In genomic region chr6:113668287-113669154, GRCm38 (mm10) we compare ENCODE assay signal across 8 mouse cellular contexts. TPM values are rescaled to one million over a fixed set of nuclear protein-coding genes. Genes with fewer than 3 reads are reported as not detected.
DNase-seq lines count a peak whose midpoint lies in the region; ATAC-seq and TF ChIP-seq lines count a peak whose summit lies in the region.

No protein-coding gene starts in this region.

- H3K9ac ChIP-seq in liver, postnatal 0 days (replicated peaks), result no peak overlapping the region
- no peak overlapping the region for H3K9ac ChIP-seq in midbrain, postnatal 0 days (replicated peaks; ENCODE audit: low read length, poor library complexity, severe bottlenecking)

- no peak for TF ChIP-seq CTCF in left cerebral cortex, adult 2 months (IDR thresholded peaks at IDR 0.05)
- TF ChIP-seq CTCF in liver, postnatal 0 days (IDR thresholded peaks at IDR 0.05; ENCODE audit: low read depth), result no peak
- TF ChIP-seq CTCF in midbrain, postnatal 0 days (IDR thresholded peaks at IDR 0.05), result no peak

- no peak; the same call in 1 of the 2 replicates for TF ChIP-seq EP300 in liver, postnatal 0 days (IDR thresholded peaks at IDR 0.05; ENCODE audit: low read depth)

- DNase-seq in left cerebral cortex, adult 2 months (ENCODE audit: extremely low spot score in 1 of 2, low spot score in 2 of 2), result no peak
- DNase-seq in left cerebral cortex, adult 18-20 months (ENCODE audit: low spot score in 2 of 2), result no peak
- DNase-seq in embryo, embryonic 11 days, result peak; percentile 51
- peak; percentile 93 for DNase-seq in induced T-regulatory cell, adult 2 months (ENCODE audit: low read depth)
- peak; percentile 63 for DNase-seq in liver, postnatal 0 days
- DNase-seq in spleen, postnatal 10 days (ENCODE audit: low spot score in 2 of 2), result peak; percentile 31 to 47
- no peak for DNase-seq in cerebellum, adult 11 months
- DNase-seq in midbrain, postnatal 0 days (ENCODE audit: low spot score), result no peak

- peaks cover 32% of the 10 kb centered on the region for H3K4me1 ChIP-seq in liver, postnatal 0 days (ENCODE audit: insufficient read depth)
- no peaks in the 10 kb centered on the region for H3K4me1 ChIP-seq in midbrain, postnatal 0 days (ENCODE audit: insufficient read depth, low read length)

- peak overlapping the region; percentile 56 for H3K4me2 ChIP-seq in liver, postnatal 0 days (ENCODE audit: low read depth, low read length)
- H3K4me2 ChIP-seq in midbrain, postnatal 0 days (ENCODE audit: low read depth, low read length, poor library complexity, severe bottlenecking), result no peak overlapping the region

- H3K36me3 ChIP-seq in liver, postnatal 0 days (replicated peaks; ENCODE audit: insufficient read depth, low read length), result peaks cover 13% of the 10 kb centered on the region; the same call in 1 of the 2 replicates
- no peaks in the 10 kb centered on the region for H3K36me3 ChIP-seq in midbrain, postnatal 0 days (ENCODE audit: insufficient read depth, low read length)

- peak overlapping the region; percentile 64 for H3K27ac ChIP-seq in left cerebral cortex, adult 2 months
- H3K27ac ChIP-seq in liver, postnatal 0 days (ENCODE audit: low read depth), result peak overlapping the region; percentile 82
- no peak overlapping the region for H3K27ac ChIP-seq in midbrain, postnatal 0 days (ENCODE audit: low read depth, low read length)

- H3K9me3 ChIP-seq in liver, postnatal 0 days (ENCODE audit: low read length), result no peaks in the 10 kb centered on the region
- no peaks in the 10 kb centered on the region for H3K9me3 ChIP-seq in midbrain, postnatal 0 days (ENCODE audit: low read length)

- WGBS in liver, postnatal 0 days (ENCODE audit: insufficient replicate concordance), result 10% methylated on average over 15 of the region's 15 CpGs
- 56% methylated on average over 15 of the region's 15 CpGs for WGBS in midbrain, postnatal 0 days

- H3K27me3 ChIP-seq in liver, postnatal 0 days (ENCODE audit: insufficient read depth, low read length), result no peaks in the 10 kb centered on the region
- H3K27me3 ChIP-seq in midbrain, postnatal 0 days (ENCODE audit: insufficient read depth, low read length), result no peaks in the 10 kb centered on the region

- intact Hi-C loops in left cerebral cortex, adult 2 months (cut with DNase I), result no loop called here

- peak; percentile 80 for ATAC-seq in liver, postnatal 0 days
- ATAC-seq in midbrain, postnatal 0 days (ENCODE audit: low FRiP score), result no peak

- no peak overlapping the region for H3K4me3 ChIP-seq in left cerebral cortex, adult 2 months
- H3K4me3 ChIP-seq in liver, postnatal 0 days (ENCODE audit: low read depth, low read length), result no peak overlapping the region
- H3K4me3 ChIP-seq in midbrain, postnatal 0 days (ENCODE audit: low read depth, low read length), result no peak overlapping the region

RNA-seq across cellular contexts. Expression of gene Tatdn2, which starts 28.3 kb away (rescaled TPM):
- 10 to 100 TPM; 71.4 to 72.8 TPM for total RNA-seq in left cerebral cortex, adult 2 months (2021)
- total RNA-seq in left cerebral cortex, adult 18-20 months (2021), result 10 to 100 TPM; 70.1 to 80.2 TPM
- polyA plus RNA-seq in liver, postnatal 0 days (2015; fragmentation: Nextera tagmentation; extraction: Ambion mirVana), result 0.62 and 0.83 TPM in 2 replicates
- total RNA-seq in midbrain, postnatal 0 days (2014; rRNA removed), result 63.4 and 72.7 TPM in 2 replicates
- polyA plus RNA-seq in midbrain, postnatal 0 days (2015; fragmentation: Nextera tagmentation; extraction: Ambion mirVana), result 1.2 and 1.5 TPM in 2 replicates

RNA-seq across cellular contexts. Expression of gene Irak2, which starts 30.3 kb away (rescaled TPM):
- total RNA-seq in left cerebral cortex, adult 2 months (2021), result 10 to 100 TPM; 21.6 to 25.6 TPM
- 10 to 100 TPM; 23.5 to 25.4 TPM for total RNA-seq in left cerebral cortex, adult 18-20 months (2021)
- 9.2 and 10.8 TPM in 2 replicates for polyA plus RNA-seq in liver, postnatal 0 days (2015; fragmentation: Nextera tagmentation; extraction: Ambion mirVana)
- 5.2 and 7.6 TPM in 2 replicates for total RNA-seq in midbrain, postnatal 0 days (2014; rRNA removed)
- polyA plus RNA-seq in midbrain, postnatal 0 days (2015; fragmentation: Nextera tagmentation; extraction: Ambion mirVana), result 2.5 and 2.7 TPM in 2 replicates

RNA-seq across cellular contexts. Expression of gene Vhl, which starts 44.8 kb away (rescaled TPM):
- total RNA-seq in left cerebral cortex, adult 2 months (2021), result 10 to 100 TPM; 41.5 to 43.0 TPM
- 10 to 100 TPM; 35.3 to 46.6 TPM for total RNA-seq in left cerebral cortex, adult 18-20 months (2021)
- polyA plus RNA-seq in liver, postnatal 0 days (2015; fragmentation: Nextera tagmentation; extraction: Ambion mirVana), result 10.0 and 12.9 TPM in 2 replicates
- 83.1 and 86.1 TPM in 2 replicates for total RNA-seq in midbrain, postnatal 0 days (2014; rRNA removed)
- polyA plus RNA-seq in midbrain, postnatal 0 days (2015; fragmentation: Nextera tagmentation; extraction: Ambion mirVana), result 64.9 and 70.4 TPM in 2 replicates

RNA-seq across cellular contexts. Expression of gene Ghrl, which starts 51.2 kb away (rescaled TPM):
- under 1 TPM in 1 of 2 experiments, not detected in 1; 0.98 TPM for total RNA-seq in left cerebral cortex, adult 2 months (2021)
- total RNA-seq in left cerebral cortex, adult 18-20 months (2021), result not detected
- polyA plus RNA-seq in liver, postnatal 0 days (2015; fragmentation: Nextera tagmentation; extraction: Ambion mirVana), result 0.70 TPM in 1 of 2 replicates, not detected in the other
- not detected in 2 replicates for total RNA-seq in midbrain, postnatal 0 days (2014; rRNA removed)
- 0.47 TPM in 1 of 2 replicates, not detected in the other for polyA plus RNA-seq in midbrain, postnatal 0 days (2015; fragmentation: Nextera tagmentation; extraction: Ambion mirVana)

Comparison
In these comparisons a context has a peak if more than half of its experiments do, and no peak if none do; other contexts are left out.
1. DNase-seq: peak in embryo, embryonic 11 days (single experiment), induced T-regulatory cell, adult 2 months (single experiment), liver, postnatal 0 days (single experiment) and spleen, postnatal 10 days (2 of 2); none in left cerebral cortex, adult 2 months (0 of 2), left cerebral cortex, adult 18-20 months (0 of 2), cerebellum, adult 11 months (single experiment) and midbrain, postnatal 0 days (single experiment).